Mouse (Mus musculus) C2C12 (cell line): ENCODE results near the gene Cacna1i. TPM values are rescaled to one million over a fixed set of nuclear protein-coding genes. Genes with fewer than 3 reads are reported as not detected.

ENCODE experiments used
- H3K27me3 ChIP-seq: one replicate; pipeline ENCODE4 v1.6.1; 2011; ENCODE audit not compliant: control insufficient read depth, insufficient read depth, insufficient read length
- H3K36me3 ChIP-seq: one replicate; pipeline ENCODE4 v1.6.1; 2011; ENCODE audit not compliant: control insufficient read depth, insufficient read depth
- H3K4me3 ChIP-seq: one replicate; pipeline ENCODE4 v1.5.1; 2011; ENCODE audit warnings: mild to moderate bottlenecking, control low read depth; ENCODE audit not compliant: poor library complexity, insufficient read depth, severe bottlenecking
- H3K79me2 ChIP-seq: one replicate; pipeline ENCODE4 v1.6.1; 2011; ENCODE audit not compliant: control insufficient read depth, insufficient read depth
- H3K79me3 ChIP-seq: one replicate; pipeline ENCODE4 v1.6.1; 2011; ENCODE audit warnings: low read depth, control low read depth
- H3ac ChIP-seq: one replicate; pipeline ENCODE3; 2011; ENCODE audit warnings: low read depth; ENCODE audit not compliant: control insufficient read depth, insufficient read length
- CEBPB ChIP-seq: IDR thresholded peaks from one replicate; pipeline ENCODE4 v1.6.1; 2011; ENCODE audit warnings: low read depth, mild to moderate bottlenecking, control low read depth, moderate library complexity
- CTCF ChIP-seq: IDR thresholded peaks from one replicate; pipeline ENCODE4 v1.5.1; 2011; ENCODE audit not compliant: control insufficient read depth, insufficient read depth, insufficient read length
- FOSL1 ChIP-seq: IDR thresholded peaks from one replicate; pipeline ENCODE4 v1.8.0; 2011; ENCODE audit warnings: mild to moderate bottlenecking, low read length; ENCODE audit not compliant: poor library complexity, insufficient read depth, severe bottlenecking
- MAX ChIP-seq: IDR thresholded peaks from one replicate; pipeline ENCODE4 v1.6.1; 2011; ENCODE audit warnings: mild to moderate bottlenecking, control low read depth
- MYOD1 ChIP-seq: IDR thresholded peaks from one replicate; pipeline ENCODE4 v1.6.1; 2011; ENCODE audit warnings: low read depth; ENCODE audit not compliant: control insufficient read depth, insufficient read length
- MYOG ChIP-seq: IDR thresholded peaks from one replicate; pipeline ENCODE4 v1.6.1; 2011; ENCODE audit not compliant: control insufficient read depth, insufficient read length; ENCODE audit errors: extremely low read depth
- USF1 ChIP-seq: IDR thresholded peaks from one replicate; pipeline ENCODE4 v1.6.1; 2011; ENCODE audit warnings: low read depth, mild to moderate bottlenecking, control low read depth, moderate library complexity
- long read RNA-seq, 2 experiments: library from polyadenylated mRNA; unstranded; transcript quantifications; one replicate each; pipeline ENCODE4 v2.0.0; 2019 to 2020
- polyA plus RNA-seq: library from polyadenylated mRNA; unstranded; fragments of >200 nt; fragmentation: generic; extraction: Trizol; gene quantifications from one replicate; pipeline ENCODE4 v1.2.1, GENCODE M21; 2012; ENCODE audit warnings: missing spikeins

Gene Cacna1i
- polyA plus RNA-seq: not detected
- long read RNA-seq, experiment 1: 0 reads
- long read RNA-seq, experiment 2: 0 reads

- Histone ChIP-seq H3ac (no peak within 1 kb of the TSS), H3K4me3 (no peak within 1 kb of the TSS), H3K36me3 (no peaks in the 10 kb centered on the region), H3K79me3 (no peaks in the 10 kb centered on the region), H3K27me3 (peaks cover 86% of the 10 kb centered on the region), H3K79me2 (no peaks in the 10 kb centered on the region)
- TF ChIP-seq CTCF (no peak), MYOG (no peak), CEBPB (no peak)
Observed at GRCm38 (mm10) chr15:80286851-80287415, at the start of gene Cacna1i. Cacna1i (plus strand) TSS chr15:80287238.

- Histone ChIP-seq H3K4me3 (no peak overlapping the region), H3K79me2 (peaks cover 24% of the 10 kb centered on the region), H3K36me3 (peaks cover 97% of the 10 kb centered on the region), H3K79me3 (peaks cover 8% of the 10 kb centered on the region), H3ac (no peak overlapping the region), H3K27me3 (no peaks in the 10 kb centered on the region)
- no peak for TF ChIP-seq MYOD1
- no peak for TF ChIP-seq FOSL1
- TF ChIP-seq CEBPB: no peak
- TF ChIP-seq MAX: no peak
- TF ChIP-seq USF1: no peak
- no peak for TF ChIP-seq MYOG
- no peak for TF ChIP-seq CTCF
Observed at GRCm38 (mm10) chr15:80248135-80248534, 38.9 kb upstream of the Cacna1i start.

- peaks cover 19% of the 10 kb centered on the region for H3K79me2 ChIP-seq
- H3ac ChIP-seq: no peak overlapping the region
- no peak for TF ChIP-seq MAX
- no peak for TF ChIP-seq MYOD1
- TF ChIP-seq MYOG: no peak
- no peak for TF ChIP-seq CEBPB
- TF ChIP-seq FOSL1: no peak
- TF ChIP-seq CTCF: no peak
- TF ChIP-seq USF1: no peak
- no peaks in the 10 kb centered on the region for H3K27me3 ChIP-seq
- H3K36me3 ChIP-seq: peaks cover 97% of the 10 kb centered on the region
- H3K79me3 ChIP-seq: peaks cover 8% of the 10 kb centered on the region
- no peak overlapping the region for H3K4me3 ChIP-seq
Observed at GRCm38 (mm10) chr15:80248596-80248995, 38.4 kb upstream of the Cacna1i start.

GRCm38 (mm10) chr15:80249672-80250071 lies 37.4 kb upstream of the Cacna1i start:
- no peaks in the 10 kb centered on the region for H3K27me3 ChIP-seq
- H3ac ChIP-seq: no peak overlapping the region
- no peak overlapping the region for H3K4me3 ChIP-seq
- peaks cover 10% of the 10 kb centered on the region for H3K79me2 ChIP-seq
- H3K79me3 ChIP-seq: peaks cover 1% of the 10 kb centered on the region
- peaks cover 87% of the 10 kb centered on the region for H3K36me3 ChIP-seq
- no peak for TF ChIP-seq MAX
- TF ChIP-seq CTCF: no peak
- no peak for TF ChIP-seq MYOD1
- TF ChIP-seq MYOG: no peak
- no peak for TF ChIP-seq CEBPB
- no peak for TF ChIP-seq USF1
- TF ChIP-seq FOSL1: no peak

- H3K79me2 ChIP-seq: peaks cover 11% of the 10 kb centered on the region
- H3K36me3 ChIP-seq: peaks cover 79% of the 10 kb centered on the region
- H3K27me3 ChIP-seq: no peaks in the 10 kb centered on the region
Observed at GRCm38 (mm10) chr15:80250586-80250985, 36.5 kb upstream of the Cacna1i start.

GRCm38 (mm10) chr15:80253530-80253929 lies 33.5 kb upstream of the Cacna1i start:
- peaks cover 71% of the 10 kb centered on the region for H3K36me3 ChIP-seq
- no peaks in the 10 kb centered on the region for H3K27me3 ChIP-seq
- TF ChIP-seq MYOD1 (no peak), MAX (no peak), CTCF (no peak), USF1 (no peak), FOSL1 (no peak), CEBPB (no peak), MYOG (no peak)
- H3K79me3 ChIP-seq: peaks cover 19% of the 10 kb centered on the region
- no peak overlapping the region for H3K4me3 ChIP-seq
- no peak overlapping the region for H3ac ChIP-seq
- H3K79me2 ChIP-seq: peaks cover 34% of the 10 kb centered on the region

More at GRCm38 (mm10) chr15:80250586-80250985, 36.5 kb upstream of the Cacna1i start:
- no peak for TF ChIP-seq MAX
- Histone ChIP-seq H3ac (no peak overlapping the region), H3K4me3 (no peak overlapping the region), H3K79me3 (peaks cover 3% of the 10 kb centered on the region)
